Mouse (Mus musculus) T-helper 1 cell (primary cell): ENCODE data around the gene Nelfcd.

Source experiments
- in situ Hi-C: fragments of 300-600 bp; cut with MboI, MseI; formaldehyde crosslinking; loops from one replicate; pipeline ENCODE4 v1.15.1; 2025; ENCODE audit warnings: high pct_unique_total_duplicates

The Nelfcd gene

GRCm38 (mm10) chr2:174472407-174472806 lies 56.8 kb downstream of the Nelfcd start:
- in situ Hi-C loops = loop anchor here (5.0 to 25.0 kb wide), 2 partner anchors 35 to 810 kb away; partner anchors contain the start of genes Ctsz and Rab22a

GRCm38 (mm10) chr2:174472818-174473549 lies 57.4 kb downstream of the Nelfcd start, which contains the start of gene Prelid3b:
Gene Prelid3b (minus strand): TSS chr2:174473081.
- in situ Hi-C loops = loop anchor here (5.0 to 25.0 kb wide), 2 partner anchors 36 to 811 kb away; partner anchors contain the start of genes Ctsz and Rab22a

GRCm38 (mm10) chr2:174473550-174473927 lies 57.9 kb downstream of the Nelfcd start:
- in situ Hi-C loops = loop anchor here (5.0 to 25.0 kb wide), 2 partner anchors 36 to 811 kb away; partner anchors contain the start of genes Ctsz and Rab22a
